Mouse (Mus musculus) heart, postnatal 14 days (tissue): ENCODE measurements at regions not wholly inside any gene's neighbourhood (a gene's known extent, or its start where the extent isn't known, plus 50 kb on each side); places are given as distances from the start of the nearest gene placed in this dataset.

Experiments used
- DNase-seq, 2 experiments: peaks; one replicate each; pipeline ENCODE4 v3.0.0; 2021 to 2022
- intact Hi-C: fragments of 180-260 bp; cut with DNase I; formaldehyde crosslinking; loops from one replicate; pipeline ENCODE4 v1.15.1; 2025

DNA sequence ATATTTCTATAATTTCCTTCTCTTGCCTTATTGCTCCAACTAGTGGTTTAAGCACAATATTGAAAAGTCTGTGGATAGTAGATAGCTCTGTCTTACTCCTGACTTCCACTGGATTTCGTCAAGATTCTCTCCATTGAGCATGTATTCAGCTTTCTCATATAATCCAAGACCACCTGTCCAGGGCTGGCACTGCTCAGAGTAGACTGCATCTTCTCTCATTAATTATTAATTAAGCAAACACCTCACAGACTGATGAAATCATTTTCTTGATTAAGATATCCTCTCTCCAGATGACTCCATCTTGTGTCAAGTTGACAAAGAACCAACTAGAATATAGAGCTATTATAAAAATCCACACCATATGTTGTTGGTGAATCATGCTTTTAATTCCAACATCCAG, 310.5 kb upstream of the Tle1 start:
- no peak for DNase-seq
- intact Hi-C loops, result no loop called here

DNA sequence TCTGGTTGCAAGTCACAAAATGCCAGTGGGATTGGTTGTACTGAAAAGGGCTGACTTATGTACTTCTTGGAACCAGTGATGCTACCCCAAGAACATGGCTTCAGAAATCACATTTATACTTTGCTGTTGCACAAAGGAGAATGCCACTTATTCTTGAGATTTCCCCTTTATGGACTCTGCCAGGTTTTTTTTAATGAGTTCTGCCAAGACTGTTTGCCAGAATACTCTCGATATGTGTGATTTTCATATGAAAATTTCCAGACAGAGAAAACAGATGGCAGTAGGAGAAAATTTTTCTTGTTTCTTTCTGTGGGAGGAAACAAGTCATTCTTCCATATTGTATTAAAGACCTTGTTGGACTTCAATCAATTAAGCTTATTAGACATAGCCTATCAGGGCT, 281.0 kb upstream of the Tle1 start:
- no peak for DNase-seq
- intact Hi-C loops, result no loop called here

DNA sequence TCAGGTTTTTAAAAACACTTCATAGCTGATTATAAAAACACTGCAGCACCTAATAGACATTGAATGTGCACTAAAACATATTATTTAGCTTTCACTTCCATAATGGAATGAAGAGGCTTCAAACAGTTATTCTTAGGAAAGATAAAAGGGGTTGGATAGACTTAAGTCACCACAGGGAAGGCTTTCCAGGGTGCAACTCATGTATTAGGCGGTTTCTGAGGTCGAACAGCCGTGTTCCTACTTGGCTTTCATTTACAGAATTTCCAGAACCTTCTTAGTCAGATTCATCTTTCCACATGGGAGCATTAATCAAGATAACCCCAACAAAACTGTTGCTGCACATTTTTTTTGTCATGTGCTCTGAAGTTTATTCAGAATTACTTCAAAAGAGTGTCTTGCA, 279.8 kb upstream of the Tle1 start:
- intact Hi-C loops, result no loop called here
- no peak for DNase-seq

DNA sequence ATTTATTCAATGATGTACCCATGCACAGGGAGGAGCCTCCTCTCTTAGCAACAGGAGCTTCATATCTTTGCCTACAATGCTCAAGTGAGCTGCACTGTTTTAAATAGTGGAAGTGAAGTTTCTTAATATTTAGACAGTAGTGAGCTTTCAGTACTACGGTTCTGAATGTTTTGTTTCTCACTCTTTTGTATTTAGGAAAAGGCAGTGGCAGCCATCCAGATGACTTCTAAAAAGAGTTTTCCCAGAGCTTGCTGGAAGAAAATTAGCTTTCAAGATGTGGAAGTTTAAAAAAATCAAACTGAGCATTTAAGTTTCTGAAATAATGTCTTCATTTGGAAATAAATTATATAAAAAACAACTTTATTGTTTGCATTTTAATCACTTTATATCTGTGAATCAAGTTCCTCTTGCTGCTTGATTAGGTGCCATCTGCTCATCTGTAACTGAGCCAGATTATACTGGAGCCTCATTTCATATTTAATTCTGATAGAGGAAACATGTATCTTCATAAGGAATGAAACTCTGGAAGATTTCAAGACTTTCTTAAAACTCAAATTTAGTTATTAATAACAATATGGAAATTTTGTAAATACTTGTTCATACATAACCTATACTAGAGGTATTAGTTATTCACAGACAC, 268.6 kb upstream of the Tle1 start:
- DNase-seq, result no peak
- intact Hi-C loops, result no loop called here

DNA sequence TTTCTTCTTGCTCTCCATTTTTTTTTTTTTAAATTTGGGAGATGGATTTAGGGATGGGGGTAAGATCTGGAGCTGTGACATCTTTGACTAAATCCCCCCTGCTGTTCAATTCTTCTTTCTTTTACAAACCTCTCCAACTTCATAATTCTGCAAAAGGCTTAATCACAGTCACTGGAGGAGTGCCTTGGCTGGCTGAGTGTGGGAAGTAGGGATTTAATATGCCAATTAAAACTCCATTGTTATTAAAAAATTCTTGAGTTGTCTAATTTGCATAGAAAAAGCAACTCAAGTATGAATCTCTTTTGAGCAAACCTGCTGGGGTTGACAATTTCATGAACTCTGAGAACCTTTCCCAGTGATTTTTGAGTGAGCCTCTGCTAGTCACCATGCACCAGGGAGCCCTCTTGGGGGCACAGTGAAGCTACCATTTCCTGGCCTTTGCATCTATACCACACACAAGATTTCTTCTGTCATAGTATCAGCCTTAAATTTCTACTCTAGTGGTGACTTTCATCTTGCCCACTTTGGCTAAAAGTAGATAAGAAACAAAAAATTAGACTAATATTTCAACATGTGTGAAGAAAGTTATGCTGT, 243.6 kb upstream of the Tle1 start:
- intact Hi-C loops, result no loop called here
- DNase-seq, result no peak

DNA sequence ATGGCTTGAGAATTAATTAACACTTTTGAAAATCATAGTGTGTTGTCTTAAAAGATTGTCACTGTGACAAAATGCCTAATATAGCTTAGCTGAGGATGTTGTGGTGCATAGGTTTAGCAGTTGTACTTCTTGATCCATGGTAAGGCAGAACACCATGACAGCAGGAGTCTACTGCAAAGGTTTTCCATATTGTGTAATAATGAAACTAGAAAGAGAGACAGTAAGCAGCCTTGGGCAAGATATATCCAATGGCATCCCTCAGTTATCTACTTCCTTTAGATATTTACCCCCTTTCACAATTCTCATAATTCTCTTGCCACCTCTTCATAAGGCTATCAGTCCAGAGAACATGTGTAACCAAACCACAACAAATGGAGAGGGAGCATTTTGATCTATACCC, 236.6 kb upstream of the Tle1 start:
- DNase-seq, result no peak
- intact Hi-C loops, result no loop called here

DNA sequence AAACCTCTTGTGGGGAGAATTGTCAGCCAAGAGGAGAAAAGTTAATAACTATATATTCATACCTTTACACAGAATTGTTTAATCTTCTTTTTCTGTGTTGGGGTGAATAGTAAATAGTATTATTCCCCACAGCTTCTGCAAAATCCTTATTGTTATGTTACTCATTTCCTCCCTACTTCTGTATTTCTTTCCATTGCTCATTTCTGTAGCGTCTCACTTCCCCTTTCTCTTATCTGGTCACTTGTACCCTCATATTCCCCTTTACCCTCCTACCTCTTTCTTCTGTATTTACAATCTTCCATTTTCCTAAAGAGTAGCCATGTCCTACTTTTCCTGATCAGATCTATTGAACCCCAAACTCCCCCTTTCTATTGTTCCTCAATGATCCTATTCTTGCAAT, 224.6 kb upstream of the Tle1 start:
- intact Hi-C loops, result no loop called here
- DNase-seq, result no peak

DNA sequence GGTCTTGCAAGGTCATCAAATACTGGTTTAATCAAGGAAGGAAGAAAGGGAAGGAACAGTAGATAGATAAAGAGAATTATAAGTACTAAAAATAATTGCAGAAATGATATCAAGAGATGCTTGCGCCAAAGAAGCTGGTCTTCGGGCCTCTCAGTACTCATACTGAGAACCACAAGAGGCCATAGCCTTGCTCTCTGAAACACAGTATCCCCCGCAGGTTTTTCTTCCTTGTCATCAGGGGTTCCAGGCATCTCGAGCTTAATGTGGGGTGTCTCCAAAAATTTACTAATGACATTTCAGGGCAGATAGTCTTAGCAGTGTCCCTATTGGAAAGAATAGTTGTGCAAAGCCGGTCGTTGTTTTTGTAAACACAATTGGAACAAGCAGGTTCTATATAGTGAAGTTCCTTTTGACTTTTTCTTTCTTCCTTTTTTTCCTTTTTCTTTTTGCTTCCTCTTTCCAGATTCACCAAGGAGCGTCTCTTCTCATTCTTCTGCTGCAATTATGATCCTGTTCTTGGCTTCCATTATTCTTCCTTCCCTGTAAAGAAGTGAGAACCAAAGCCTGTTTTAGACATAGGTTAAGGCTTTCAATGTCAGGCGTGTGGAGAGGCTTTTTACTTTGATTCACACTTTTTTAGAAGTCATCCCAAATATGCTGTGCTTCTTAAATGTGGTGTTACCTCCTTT, 211.5 kb upstream of the Tle1 start:
- intact Hi-C loops, result no loop called here
- no peak for DNase-seq

DNA sequence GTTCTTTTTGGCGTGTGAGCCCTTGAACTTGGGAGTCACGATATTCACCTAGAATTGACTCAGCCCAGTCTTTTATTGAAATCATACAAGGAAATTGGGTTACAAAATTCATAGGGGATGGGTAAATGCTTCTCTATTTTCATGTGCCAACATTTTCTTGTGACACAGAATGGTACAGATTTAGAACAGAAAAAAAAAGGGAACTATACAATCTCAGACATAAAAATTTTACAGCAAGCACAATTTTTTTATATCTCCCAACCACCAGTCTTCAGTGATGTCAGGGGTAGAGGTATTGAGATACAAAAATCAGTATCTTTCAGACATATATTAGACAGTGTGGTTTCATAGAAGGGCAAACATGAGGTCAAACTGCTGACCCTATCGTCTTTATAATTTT, 210.6 kb upstream of the Tle1 start:
- intact Hi-C loops, result no loop called here
- DNase-seq, result no peak

DNA sequence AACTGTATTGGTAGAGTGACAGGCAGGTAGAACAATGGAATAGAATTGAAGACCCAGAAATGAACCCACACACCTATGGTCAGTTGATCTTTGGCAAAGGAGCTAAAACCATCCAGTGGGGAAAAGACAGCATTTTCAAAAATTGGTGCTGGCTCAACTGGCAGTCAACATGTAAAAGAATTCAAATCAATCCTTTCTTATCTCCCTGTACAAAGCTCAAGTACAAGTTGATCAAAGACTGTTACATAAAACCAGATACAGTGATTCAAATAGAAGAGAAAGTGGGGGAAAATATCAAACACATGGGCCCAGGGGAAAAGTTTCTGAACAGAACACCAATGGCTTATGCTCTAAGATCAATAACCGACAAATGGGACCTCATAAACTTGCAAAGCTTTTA, 200.0 kb upstream of the Tle1 start:
- intact Hi-C loops, result no loop called here
- DNase-seq, result no peak

DNA sequence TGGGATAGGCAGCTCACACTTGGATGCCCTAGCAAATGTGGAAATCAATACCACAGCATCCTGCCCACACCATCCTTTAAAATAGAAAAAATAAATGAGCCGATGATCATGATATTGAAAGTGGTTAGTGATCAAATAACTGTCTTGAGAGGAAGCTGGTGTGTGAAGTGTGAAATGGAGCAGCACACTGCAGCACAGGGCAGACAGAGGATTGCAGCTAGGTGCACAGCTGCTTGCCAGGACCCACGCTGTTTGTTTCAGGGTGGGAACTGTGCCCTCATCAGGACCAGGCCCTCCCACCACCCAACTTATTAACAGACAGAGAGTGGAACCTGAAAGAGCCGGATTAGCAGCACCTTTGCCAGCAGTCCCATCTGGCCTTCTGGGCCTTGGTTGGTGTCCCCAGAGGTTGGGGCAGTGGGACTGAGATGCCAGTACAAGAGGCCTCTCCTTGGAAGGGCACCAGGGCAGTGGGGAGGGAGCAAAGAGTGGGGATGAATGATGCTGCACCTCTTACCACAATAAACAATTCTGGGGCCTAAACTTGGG, 191.2 kb upstream of the Tle1 start:
- DNase-seq, result no peak
- intact Hi-C loops, result no loop called here

DNA sequence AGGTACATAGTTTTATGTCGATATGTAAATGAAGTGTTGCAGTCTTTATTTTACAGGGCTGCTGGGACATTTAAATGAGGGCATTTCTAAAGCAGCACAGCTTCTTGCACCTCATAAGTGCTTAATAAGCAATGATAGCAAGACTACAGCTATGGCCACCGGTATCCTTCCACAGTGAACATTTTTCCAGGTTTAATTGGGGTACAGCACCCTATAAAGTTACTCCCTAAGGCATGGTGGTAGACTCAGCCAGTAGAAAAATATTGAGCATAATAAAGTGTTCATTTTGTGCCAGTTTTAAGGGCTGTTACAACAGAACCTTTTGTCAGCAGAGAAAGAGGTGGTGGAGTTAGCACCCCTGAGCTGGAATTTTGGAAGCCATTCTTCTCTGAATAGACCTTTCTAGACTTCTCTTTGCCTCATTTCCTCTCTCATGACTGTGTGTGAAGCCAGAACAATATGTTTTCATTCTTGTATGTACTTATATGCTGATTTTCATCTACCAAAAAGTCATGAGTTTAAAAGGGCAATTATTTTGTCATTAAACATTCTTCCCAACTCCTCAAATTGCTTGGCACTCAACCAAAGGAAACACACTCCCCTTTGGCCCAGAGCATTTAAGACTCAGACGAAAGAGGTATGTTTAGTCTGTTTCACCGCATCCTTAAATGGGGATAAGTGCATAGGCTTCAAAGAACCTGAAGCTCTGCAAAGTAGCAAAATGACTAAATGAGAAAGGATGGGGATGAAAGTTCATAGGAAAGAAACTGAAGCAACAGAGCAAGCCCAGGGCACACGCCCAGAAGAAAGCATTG, 189.3 kb upstream of the Tle1 start:
- intact Hi-C loops, result no loop called here
- no peak for DNase-seq

DNA sequence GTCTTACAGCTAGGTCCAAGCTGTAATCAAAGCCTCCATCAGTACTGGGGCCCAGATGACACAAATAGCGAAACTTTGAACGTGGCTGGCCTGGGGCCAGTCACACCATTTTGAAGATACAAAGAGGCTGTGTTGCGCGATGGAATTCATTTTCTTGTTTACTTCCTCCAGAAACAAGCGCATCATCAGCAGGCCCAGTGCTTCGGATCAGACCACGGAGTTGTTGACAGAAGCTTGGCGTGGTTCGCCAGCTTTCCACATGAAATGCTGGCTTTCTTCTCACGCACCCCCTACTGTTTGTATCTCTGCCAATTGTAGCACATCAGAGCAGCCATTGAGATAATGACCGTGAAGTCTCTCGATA, 184.2 kb upstream of the Tle1 start:
- peak; percentile 27 to 54 for DNase-seq
- intact Hi-C loops, result no loop called here

DNA sequence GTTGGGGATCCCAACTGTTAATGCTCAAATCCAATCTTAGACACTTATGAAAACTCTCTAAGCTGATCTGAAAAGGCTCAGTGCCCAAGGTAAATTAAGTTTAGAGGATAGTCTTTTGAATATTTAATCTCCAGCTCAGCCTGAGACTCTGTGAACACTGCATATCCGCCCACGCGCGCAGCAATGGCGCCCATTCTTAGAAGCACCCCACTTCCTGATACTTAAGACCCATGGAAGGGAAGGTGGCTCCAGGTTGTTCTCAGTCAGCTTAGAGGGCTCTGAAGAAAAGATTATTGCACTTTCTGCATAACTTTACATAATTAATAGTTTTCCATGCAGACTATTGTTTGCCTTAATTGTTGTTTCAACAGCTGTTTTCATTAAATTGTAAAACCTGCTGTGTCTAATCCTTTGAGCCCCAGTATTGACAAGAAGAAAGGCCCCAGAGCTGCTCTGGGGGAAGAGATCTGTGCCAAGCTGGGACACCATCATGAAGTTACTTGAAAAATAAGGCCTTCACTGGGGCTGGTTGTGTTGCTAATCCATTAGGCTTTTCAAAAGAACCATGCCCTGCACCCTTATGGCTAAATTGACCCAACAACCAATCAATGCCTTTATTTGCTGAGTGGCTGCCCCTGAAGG, 183.7 kb upstream of the Tle1 start:
- intact Hi-C loops, result no loop called here
- DNase-seq, result no peak

DNA sequence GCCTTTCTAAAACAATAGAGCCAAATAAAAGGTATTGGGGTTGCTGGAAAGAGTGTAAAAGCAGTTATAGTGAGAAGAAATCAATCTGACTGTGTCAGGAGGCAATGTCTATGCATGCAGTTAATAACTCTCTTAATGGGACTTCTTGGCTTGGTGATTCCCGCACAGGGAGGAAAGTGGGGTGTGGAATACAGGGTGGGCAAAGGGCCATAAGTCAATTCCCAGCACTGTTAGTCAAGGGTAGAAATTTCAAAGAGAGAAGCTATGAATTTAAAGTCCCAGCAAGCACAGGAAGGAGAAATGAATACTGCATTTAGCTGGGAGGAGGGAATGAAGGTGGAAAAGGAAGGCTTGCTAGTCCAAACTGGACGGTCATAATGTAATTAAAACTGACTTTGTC, 183.0 kb upstream of the Tle1 start:
- intact Hi-C loops, result no loop called here

DNA sequence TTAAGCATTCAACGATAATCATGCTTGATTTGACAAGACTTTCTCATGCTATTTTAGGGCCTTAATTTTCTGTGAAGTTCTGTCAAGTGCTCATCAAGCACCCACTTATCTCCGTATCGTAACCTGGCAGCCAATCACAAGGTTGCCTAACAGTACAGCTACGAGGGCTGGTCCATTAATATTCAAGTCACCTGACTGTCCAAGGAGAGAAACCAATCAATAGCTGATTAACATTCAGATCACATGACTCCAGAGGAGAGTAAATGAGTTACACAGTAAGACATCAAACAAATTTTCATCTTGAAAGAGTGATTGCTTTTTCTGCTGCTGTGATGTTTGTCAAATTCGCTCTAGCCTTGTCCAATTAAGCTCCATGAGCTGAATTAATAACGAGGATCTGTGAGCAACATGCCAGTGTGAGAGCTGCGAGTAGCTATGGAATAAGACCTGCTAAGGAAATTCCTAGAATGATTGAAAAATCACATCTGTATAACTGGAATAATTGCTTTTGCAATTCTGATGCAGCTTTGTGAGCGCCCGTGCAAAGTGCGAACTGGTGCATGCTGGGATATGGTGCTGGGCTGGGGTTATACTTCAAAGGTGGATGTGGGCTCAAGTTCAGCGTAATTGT, 181.9 kb upstream of the Tle1 start:
- DNase-seq, result no peak
- intact Hi-C loops, result no loop called here

More for the DNA sequence above, 183.0 kb upstream of the Tle1 start:
- DNase-seq, result no peak

DNA sequence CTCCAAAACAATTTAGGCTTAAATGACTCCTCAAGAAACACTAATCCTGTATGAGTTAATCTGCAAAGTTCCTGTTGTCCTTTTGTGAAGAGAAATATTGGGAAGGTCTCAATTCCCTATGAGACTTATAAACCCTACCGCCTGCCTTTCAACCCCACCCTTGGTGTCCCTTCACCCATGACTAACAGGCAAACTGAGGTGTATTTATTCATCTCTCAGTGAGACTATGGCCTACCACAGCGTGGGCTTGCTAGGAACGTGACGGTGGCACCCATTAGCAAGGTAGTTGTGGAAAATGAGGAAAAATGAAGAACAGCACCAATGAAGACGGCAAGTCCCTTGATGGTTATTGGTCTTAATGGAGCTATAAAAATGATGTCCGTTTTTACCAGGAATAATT, 181.0 kb upstream of the Tle1 start:
- DNase-seq, result no peak
- intact Hi-C loops, result no loop called here

DNA sequence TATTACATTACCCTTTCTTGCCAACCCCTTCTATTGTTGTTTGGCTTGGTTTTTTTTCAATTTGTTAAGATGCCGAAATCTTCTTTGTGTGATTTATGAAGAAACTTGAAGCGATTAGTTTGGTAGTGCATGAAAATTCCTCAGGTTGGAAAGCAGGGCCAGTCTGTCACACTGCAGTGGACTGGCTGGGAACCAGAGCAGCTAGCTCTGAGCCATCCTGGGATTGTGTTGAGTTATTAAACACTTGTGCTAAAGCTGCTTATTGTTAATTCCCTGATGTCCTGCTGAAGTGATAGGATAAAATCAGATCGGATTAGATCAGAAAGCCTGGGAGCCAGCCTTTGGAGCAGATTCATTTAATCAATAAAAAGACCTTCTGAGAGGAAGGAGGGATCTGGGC, 180.4 kb upstream of the Tle1 start:
- no peak for DNase-seq
- intact Hi-C loops, result no loop called here

DNA sequence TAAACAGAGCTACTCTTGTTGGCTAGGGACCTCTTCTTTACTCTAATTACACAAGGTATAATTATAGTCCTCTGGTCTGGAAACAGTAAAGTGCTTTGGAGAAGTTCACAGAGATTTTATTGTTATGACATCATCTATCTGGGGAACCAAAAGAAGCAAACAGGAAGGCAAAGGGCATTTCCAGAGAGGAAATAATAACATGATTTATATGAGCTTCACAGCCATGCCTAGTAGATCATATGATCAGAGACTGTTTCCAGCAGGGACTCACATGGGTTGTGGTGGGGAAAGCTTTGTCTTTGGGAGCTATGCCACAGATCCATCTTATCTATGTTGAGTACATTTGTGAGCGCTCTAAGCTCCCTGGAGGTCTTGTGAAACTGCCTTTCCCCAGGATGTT, 178.8 kb upstream of the Tle1 start:
- no peak for DNase-seq

DNA sequence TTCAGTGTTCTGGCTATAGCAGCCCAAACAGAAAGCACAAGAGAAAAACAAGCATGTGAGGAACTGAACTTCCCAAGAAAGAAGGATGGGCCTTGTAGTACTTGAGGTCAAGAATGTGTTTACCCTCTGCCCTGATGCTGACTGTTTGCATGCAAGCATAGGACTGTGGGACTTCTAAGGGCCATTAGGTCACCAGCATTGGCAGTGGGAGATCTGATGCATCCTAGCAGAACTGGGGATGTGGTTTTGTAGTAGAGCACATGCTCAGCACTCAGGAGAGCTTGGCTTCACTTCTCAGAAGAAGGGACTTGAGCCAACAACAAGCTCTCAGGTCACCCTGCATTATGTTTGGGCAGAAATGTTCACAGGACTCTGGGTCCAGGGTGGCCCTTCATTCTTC, 178.3 kb upstream of the Tle1 start:
- DNase-seq, result no peak
- intact Hi-C loops, result no loop called here

More for the DNA sequence above, 178.8 kb upstream of the Tle1 start:
- intact Hi-C loops, result no loop called here
